Mouse (Mus musculus) spleen, embryonic (tissue): ENCODE measurements around the gene Rcor3.

Source experiments
- CTCF ChIA-PET: fragments of 350-600 bp; sonication (Branson Sonifier 250); formaldehyde crosslinking; loops from one replicate; lab custom pipeline; 2022; lab: Charles Lee

Gene Rcor3

DNA sequence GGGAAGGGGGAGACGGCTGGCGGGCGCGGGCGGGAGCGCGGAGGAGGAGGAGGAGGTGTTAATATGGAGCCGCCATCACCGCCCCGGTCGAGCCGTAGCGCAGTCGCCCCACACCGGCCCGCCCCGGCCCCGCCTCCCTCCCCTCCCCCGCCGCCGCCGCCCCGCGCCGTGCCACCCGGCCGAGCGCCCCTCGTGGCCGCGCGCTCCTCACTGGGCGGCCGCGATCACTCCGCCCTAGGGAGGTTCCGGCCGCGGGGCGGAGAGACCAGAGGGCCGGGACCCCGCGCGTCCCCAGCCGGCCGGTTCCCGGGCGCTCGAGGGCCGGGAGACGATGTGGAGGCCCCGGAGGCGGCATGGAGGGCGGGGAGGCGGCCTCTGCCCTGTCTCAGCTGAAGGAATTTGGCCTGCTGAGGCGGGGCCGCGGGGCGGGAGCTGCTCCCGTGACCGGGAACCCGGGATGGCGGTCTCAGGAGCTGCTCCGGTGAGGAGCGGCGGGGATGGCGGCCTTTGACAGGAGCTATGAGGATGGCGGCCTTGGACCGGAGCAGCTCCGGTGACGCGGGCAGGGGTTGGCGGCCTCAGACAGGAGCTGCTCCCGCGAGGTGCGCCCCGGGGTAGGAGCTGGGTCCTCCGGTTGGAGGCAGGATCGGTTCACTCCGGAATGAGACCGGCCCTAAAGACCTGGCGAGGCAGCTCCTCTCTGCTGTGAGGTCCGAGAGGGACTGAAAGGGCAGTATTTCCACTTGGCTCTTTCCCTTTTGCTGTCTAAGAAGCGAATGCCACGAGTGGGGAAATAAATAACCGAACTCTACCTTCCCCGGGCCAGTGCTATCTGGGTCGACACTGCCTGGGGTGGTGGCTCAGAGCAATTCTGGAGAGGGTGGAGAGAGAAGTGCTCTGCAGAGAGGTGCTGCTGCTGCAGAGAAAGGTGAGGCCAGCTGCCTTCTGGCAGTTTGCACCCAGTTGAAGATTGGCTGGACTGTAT is at the start of gene Rcor3:
Rcor3 (minus strand) TSS at position 137 of the 985 bp plus-strand sequence.
- CTCF ChIA-PET, result interaction anchor here (0.5 to 0.6 kb wide), 2 partner anchors 8 to 10 kb away, joined by 3 read pairs; no protein-coding TSS in a partner anchor

GRCm38 (mm10) chr1:192181696-192182257 is 43.9 kb upstream of the Rcor3 start:
- CTCF ChIA-PET, result no interaction called here

- CTCF ChIA-PET, result no interaction called here
Observed at GRCm38 (mm10) chr1:192179877-192180276, 42.0 kb upstream of the Rcor3 start.

GRCm38 (mm10) chr1:192171477-192171876 is 33.6 kb upstream of the Rcor3 start:
- CTCF ChIA-PET, result no interaction called here

GRCm38 (mm10) chr1:192151179-192151578 is 13.3 kb upstream of the Rcor3 start:
- CTCF ChIA-PET, result no interaction called here

DNA sequence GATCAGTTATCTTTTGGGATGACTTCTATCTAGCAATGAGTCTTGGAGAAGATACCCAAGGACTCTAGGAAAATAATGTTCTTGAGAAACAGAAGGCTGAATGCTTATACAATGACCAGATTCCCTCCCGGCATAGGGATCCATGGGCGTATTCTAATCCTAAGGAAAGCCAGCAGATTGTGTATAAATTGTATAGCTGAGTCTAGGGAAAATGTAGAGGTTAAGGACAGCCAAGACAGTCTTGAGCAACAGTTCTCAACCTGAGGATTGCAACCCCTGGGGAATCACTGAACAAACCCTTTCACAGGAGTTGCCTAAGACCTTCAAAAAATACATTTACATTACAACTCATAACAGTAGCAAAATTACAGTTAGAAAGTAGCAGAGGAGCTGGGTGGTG is 2.5 kb upstream of the Rcor3 start:
- CTCF ChIA-PET, result no interaction called here

GRCm38 (mm10) chr1:192137291-192137925 is 454 bp downstream of the Rcor3 start:
- CTCF ChIA-PET, result interaction anchor here (0.5 kb wide), 1 partner anchor 7 kb away, joined by 3 read pairs; no protein-coding TSS in a partner anchor

DNA sequence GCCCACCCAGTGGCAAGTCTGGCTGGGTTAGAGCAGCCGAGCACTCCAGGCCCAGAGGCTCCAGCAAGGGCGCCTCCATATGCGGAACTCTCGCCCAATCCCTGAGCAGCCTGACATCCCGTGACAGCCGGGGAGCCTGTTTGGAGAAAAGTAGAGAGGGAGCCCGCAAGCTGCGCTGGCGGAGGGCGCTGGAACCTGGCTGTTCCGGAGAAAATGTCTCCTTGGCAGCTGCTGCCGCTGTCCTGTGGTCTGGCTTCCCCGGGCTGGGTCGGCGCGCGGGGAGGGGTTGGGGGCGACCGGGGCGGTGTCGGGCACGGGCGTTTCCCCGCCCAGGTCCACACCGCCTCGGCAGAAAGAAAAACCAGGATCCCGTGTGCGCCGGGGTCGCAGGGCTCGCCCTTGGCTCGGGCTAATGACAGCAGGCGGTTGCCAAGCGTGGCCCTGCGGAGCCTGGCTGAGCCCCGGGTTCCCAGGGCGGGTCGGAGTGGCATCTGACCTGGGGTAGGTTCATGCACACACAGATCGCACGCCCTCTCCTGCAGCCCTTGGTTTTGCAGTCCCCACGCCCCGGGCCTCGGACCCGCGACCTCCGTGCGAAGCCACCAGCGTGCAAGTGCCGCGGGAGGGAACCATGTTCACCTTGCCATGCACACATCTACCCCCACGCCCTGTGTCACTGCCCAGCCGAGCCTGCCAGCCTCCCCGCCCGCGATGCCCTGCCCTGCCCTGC is 1.1 kb downstream of the Rcor3 start:
- CTCF ChIA-PET, result no interaction called here

GRCm38 (mm10) chr1:192130202-192130601 is 7.7 kb downstream of the Rcor3 start:
- CTCF ChIA-PET, result interaction anchor here (0.6 kb wide), 1 partner anchor 8 kb away, joined by 3 read pairs; the partner anchor contains the start of gene Rcor3

- CTCF ChIA-PET, result no interaction called here
Observed at GRCm38 (mm10) chr1:192128343-192128742, 9.5 kb downstream of the Rcor3 start.

GRCm38 (mm10) chr1:192125761-192126160 is 12.1 kb downstream of the Rcor3 start:
- CTCF ChIA-PET, result no interaction called here

GRCm38 (mm10) chr1:192116262-192116661 is 21.6 kb downstream of the Rcor3 start:
- CTCF ChIA-PET, result no interaction called here

DNA sequence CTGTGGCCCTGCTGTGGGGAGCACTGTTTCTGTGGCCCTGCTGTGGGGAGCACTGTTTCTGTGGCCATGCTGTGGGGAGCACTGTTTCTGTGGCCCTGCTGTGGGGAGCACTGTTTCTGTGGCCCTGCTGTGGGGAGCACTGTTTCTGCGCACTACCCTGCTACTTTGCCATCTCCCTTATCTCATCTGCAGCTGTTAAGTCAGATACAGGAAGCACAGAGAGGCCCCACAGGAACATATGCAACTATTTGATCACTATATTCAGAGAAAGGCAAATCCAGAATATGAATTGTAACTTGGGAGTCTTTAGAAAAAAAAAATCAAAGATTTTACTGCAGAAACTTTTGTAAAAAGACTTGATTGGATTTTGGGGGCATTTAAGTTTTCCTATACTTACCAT is 22.5 kb downstream of the Rcor3 start:
- CTCF ChIA-PET, result no interaction called here

- CTCF ChIA-PET, result no interaction called here
Observed at GRCm38 (mm10) chr1:192109169-192109568, 28.7 kb downstream of the Rcor3 start.

- CTCF ChIA-PET, result no interaction called here
Observed at GRCm38 (mm10) chr1:192107352-192107751, 30.5 kb downstream of the Rcor3 start.

DNA sequence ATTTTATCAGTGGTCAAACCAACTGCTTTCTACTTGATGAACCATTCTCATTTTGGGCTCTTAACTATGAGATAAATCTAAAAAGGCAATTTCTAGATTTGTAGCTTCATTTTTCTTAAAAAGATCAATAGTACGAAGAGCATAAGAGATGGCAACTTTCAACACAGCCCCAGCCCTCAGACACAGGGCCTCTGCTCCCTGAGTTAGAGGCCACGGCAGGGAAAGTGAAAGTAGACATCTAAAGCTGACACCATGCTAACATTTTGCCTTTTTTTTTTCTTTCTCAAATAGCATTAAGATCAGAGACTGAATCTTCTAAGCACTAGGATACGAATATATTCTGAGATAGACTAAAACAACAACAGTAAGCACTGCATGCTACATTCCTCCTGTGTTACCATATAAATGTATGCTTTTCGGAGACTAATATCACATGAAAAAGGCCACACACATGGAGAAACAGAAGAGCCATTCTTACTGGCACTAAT is 31.9 kb downstream of the Rcor3 start:
- CTCF ChIA-PET, result no interaction called here

DNA sequence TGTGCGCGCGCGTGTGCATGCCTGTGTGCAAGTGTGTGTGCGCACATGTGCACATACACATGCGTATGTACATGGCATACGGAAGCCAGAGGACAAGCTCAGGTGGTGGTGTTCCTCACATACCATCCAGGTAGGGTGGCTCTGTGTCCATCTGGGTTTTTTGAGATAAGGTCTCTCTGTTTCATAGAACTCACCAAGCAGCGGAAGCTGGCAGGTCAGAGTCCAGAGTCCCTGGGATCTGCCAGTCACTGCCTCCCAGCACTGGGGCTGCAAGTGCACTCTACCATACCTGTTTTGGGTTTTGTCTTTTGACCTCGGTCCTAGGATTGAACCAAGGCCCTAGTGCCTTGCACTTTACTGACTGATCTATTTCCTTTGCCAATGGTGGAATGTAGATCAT is 33.8 kb downstream of the Rcor3 start:
- CTCF ChIA-PET, result no interaction called here

GRCm38 (mm10) chr1:192103176-192103575 is 34.7 kb downstream of the Rcor3 start:
- CTCF ChIA-PET, result no interaction called here

GRCm38 (mm10) chr1:192101359-192101758 is 36.5 kb downstream of the Rcor3 start:
- CTCF ChIA-PET, result no interaction called here

GRCm38 (mm10) chr1:192100742-192101141 is 37.1 kb downstream of the Rcor3 start:
- CTCF ChIA-PET, result no interaction called here

DNA sequence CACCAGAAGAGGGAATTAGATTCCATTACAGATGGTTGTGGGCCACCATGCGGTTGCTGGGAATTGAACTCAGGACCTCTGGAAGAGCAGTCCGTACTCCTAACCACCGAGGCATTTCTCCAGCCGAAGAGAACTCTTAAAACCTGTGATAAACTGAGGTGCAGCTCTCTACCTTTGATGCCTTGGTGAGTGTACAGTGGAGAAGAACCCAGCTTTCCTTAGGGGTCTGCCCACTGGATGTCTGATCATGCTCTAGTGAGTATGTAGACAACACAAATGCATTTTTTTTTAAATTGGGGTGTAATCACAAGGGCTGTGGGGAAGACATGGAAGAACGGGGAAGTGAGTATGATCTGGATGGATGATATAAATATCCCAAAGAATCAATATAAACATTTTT is 42.2 kb downstream of the Rcor3 start:
- CTCF ChIA-PET, result interaction anchor here (0.7 kb wide), 1 partner anchor 131 kb away, joined by 3 read pairs; no protein-coding TSS in a partner anchor
